Mouse (Mus musculus) brain, embryonic 14.5 days (tissue): Measurements from ENCODE around the gene Fis1. TPM values are rescaled to one million over a fixed set of nuclear protein-coding genes. Genes with fewer than 3 reads are reported as not detected.
A peak's percentile ranks its signal among the peaks of the same experiment; 100 is the strongest.

Experiments
- DNase-seq: peaks from one replicate; pipeline ENCODE4 v3.0.0-alpha.2; 2011; ENCODE audit warnings: low read depth
- CTCF ChIP-seq: fragments of 200-500 bp; IDR thresholded peaks from 2 replicates; pipeline ENCODE4 v1.5.1; 2012; ENCODE audit warnings: inconsistent platforms, mild to moderate bottlenecking, moderate library complexity, borderline replicate concordance; ENCODE audit not compliant: insufficient read depth, insufficient read length; ENCODE audit errors: extremely low read depth
- POLR2A ChIP-seq: fragments of 200-500 bp; IDR thresholded peaks from 2 replicates; pipeline ENCODE4 v1.6.1; 2012; ENCODE audit warnings: mild to moderate bottlenecking, inconsistent platforms, borderline replicate concordance; ENCODE audit not compliant: poor library complexity, insufficient read depth, insufficient read length, severe bottlenecking; ENCODE audit errors: extremely low read depth
- polyA plus RNA-seq: library from polyadenylated mRNA; depleted of rRNA; stranded (reverse); fragments of >200 nt; gene quantifications from 2 replicates; pipeline ENCODE4 v1.2.3, GENCODE M21; 2012

The Fis1 gene
- polyA plus RNA-seq, 1 experiment: 316 TPM

DNA sequence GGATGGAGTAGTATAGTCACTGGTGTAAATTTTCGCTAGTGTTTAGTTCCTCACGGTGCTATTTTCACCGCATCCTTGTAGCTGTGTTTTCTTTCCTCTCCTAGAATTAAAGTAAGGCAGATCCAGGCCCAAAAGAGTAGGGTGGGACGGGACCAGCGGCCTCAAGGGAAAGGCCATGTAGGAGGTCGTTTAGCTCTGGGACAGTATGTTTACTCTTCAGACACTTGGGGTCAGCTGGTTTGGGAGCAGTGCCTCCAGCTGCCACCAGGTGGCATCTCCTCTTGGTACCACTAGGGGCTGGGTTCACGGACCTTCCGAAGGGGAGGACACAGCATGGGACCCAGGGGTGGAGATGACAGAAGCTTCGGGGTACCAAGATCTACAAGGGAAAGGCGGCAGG is 9.4 kb downstream of the Fis1 start:
- peak; percentile 81 for DNase-seq
- peak; percentile 92 for TF ChIP-seq CTCF
- no peak for TF ChIP-seq POLR2A

- TF ChIP-seq CTCF (no peak), POLR2A (no peak)
- no peak for DNase-seq
These were observed 10.0 kb downstream of the Fis1 start for GRCm38 (mm10) chr5:136962966-136963540.

DNA sequence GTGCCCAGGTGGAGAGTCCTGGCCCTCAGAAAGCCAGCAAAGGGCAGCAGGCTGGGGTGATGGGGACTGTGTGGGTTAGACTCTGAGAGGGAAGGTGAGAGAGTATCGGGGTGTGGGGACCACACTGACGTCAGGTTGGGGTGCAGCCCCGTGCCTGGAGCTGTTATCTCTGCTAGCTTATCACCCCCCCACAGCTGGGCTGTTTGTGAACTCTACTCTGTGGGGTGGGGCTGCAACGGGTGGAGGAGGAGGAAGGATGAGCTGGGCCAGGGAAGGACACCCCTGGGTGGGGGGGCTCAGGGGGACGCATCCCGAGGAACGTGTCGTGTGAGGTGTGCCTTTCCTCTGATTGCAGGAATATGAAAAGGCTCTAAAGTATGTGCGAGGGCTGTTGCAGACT is 12.1 kb downstream of the Fis1 start:
- no peak for TF ChIP-seq CTCF
- TF ChIP-seq POLR2A: no peak
- DNase-seq: no peak

GRCm38 (mm10) chr5:136965686-136966085 is 12.6 kb downstream of the Fis1 start:
- DNase-seq: no peak
- TF ChIP-seq POLR2A (no peak), CTCF (no peak)

GRCm38 (mm10) chr5:136966331-136966730 is 13.3 kb downstream of the Fis1 start, which contains the start of gene Cldn15:
Cldn15 (plus strand) TSS chr5:136966616.
- no peak for DNase-seq
- TF ChIP-seq CTCF: no peak
- no peak for TF ChIP-seq POLR2A

DNA sequence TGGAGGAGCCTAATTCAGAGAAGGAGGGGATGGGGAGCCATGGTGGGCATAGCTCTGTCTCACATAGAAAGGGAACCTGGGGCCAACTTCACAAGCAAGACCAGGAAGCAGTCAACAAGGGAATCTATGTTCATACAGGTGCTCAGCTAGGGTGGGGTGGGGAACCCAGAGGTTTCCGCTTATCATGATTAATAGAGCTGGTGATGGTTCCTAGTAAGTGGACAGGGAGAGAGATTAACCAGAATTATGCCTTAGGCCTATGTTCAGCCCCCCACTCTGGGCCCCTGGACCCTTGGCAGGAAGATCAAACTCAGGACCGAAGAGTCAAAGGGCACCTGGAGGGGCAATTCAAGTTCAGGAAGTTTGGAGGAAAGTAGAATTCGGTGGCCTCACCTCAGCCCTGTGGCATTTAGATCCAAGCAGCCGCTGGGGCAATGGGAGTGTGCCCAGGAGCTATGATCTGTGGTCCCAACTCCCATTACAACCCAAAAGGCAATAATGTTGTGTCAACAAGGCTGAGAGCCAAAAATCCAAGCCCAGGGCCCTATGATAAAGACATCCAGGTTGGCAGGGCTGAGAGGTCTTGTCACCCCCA is 13.9 kb downstream of the Fis1 start:
- no peak for TF ChIP-seq POLR2A
- TF ChIP-seq CTCF: no peak
- no peak for DNase-seq

DNA sequence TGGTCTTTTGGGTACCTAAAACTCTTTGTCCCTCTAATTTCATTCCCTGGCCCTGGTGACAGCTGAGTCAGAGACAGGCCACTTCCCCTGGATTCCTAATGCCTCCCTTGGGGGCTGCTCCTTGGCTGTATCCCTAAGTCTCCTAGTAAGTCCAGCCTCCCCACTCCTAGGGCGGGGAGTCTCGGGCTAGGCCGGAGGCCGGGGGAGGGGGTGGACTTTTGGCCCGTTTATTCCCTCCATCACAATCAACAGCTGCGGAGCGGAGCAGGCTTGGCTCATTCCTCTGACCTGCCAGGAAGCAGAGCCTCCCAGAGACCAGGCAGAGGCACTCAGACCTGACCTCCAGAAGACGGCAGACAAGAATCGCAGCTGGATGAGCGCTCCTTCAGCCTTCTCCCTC is 14.5 kb downstream of the Fis1 start:
- DNase-seq: no peak
- no peak for TF ChIP-seq CTCF
- TF ChIP-seq POLR2A: no peak

DNA sequence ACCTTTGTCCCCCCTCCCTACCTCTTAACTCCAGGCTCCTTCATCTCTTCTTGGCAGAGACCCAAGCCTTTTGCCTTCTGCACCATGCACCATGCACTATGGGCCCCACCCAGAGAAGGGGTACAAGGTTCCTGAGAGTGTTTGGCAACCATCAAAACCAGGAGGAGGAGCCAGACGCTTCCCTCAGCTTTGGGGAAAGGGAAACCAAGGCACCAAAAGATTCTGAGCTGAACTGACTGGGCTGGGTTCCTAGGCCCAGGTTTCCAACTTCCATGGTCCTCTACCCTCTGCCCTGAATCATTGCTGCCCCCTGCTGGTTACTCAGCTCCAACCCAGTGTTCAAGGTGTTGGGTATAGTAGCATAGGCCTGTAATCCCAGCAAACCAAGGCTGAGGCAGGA is 17.6 kb downstream of the Fis1 start:
- no peak for TF ChIP-seq POLR2A
- TF ChIP-seq CTCF: peak; percentile 62
- peak; percentile 40 for DNase-seq

- TF ChIP-seq CTCF (no peak), POLR2A (no peak)
- DNase-seq: no peak
These were observed 20.6 kb downstream of the Fis1 start for GRCm38 (mm10) chr5:136973670-136974069.

DNA sequence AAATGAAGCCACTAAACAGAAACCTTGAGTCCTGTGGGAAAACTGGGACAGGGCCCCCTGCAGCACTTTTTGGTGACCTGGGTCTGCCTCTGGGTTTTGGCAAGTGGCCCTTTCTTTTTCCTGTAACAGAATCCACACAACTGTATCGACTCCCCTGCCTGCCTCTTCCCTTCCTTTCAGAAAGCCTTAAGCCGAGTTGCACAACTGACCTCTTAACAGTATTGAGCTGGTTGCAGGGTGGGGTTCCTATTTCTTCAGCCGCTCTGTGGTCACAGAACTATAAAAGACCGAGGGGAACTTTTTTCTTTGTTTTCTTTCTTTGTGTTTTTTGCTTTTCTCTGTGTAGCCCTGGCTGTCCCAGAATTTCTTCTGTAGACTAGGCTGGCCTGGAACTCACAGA is 24.7 kb downstream of the Fis1 start:
- TF ChIP-seq CTCF: no peak

GRCm38 (mm10) chr5:136979762-136980161 is 26.7 kb downstream of the Fis1 start:
- DNase-seq: no peak
- TF ChIP-seq POLR2A: no peak
- no peak for TF ChIP-seq CTCF

More for the DNA sequence above, 24.7 kb downstream of the Fis1 start:
- no peak for DNase-seq

DNA sequence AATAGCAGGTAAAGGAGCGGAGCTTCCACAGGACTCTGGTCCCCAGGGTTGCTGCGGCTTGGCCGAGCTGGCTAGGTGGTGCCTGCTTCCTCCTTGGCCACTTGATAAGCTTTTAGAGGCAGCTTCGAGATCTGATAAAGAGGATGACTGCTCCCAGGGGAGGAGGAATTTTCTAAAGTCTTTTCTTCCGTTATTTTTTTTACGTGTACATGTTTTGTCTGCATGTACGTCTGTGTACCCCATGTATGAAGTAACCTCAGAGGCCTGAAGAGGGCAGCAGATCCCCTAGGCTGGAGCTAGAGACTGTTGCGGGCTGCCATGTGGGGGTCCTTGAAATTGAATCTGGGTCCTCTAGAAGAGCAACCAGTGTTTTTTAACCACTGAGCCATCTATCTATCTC is 27.9 kb downstream of the Fis1 start:
- DNase-seq: no peak

More for the DNA sequence above, 27.9 kb downstream of the Fis1 start:
- no peak for TF ChIP-seq CTCF
- no peak for TF ChIP-seq POLR2A
